In genomic region chr5:124006891-124007491, GRCm38 (mm10) we compare ENCODE assay signal across 10 mouse cellular contexts. TPM values are rescaled to one million over a fixed set of nuclear protein-coding genes. Genes with fewer than 3 reads are reported as not detected.
DNase-seq lines count a peak whose midpoint lies in the region; ATAC-seq and TF ChIP-seq lines count a peak whose summit lies in the region.
"Had no signal": no experiment of that assay in that cellular context is flagged by ENCODE, and none has a peak within 500 bp of the region (broad histone marks: within the 10 kb centered on the region; RNA-seq: fewer than 3 reads in every experiment).

No protein-coding gene starts in this region.

- H3K36me3 ChIP-seq in hindbrain, postnatal 0 days (ENCODE audit: insufficient read depth, low read length) = peaks cover 52% of the 10 kb centered on the region
- peaks cover 69% of the 10 kb centered on the region for H3K36me3 ChIP-seq in hindbrain, embryonic 12.5 days

- H3K4me1 ChIP-seq in hindbrain, postnatal 0 days (ENCODE audit: insufficient read depth, low read length) = peaks cover 21% of the 10 kb centered on the region
- peaks cover 40% of the 10 kb centered on the region for H3K4me1 ChIP-seq in hindbrain, embryonic 12.5 days

- DNase-seq in hindbrain, postnatal 0 days (ENCODE audit: low spot score) = peak; percentile 62
- DNase-seq in Patski (ENCODE audit: low read depth, low spot score) = peak; percentile 100
- peak; percentile 92 for DNase-seq in cerebellum, adult 9-11 months
- peak; percentile 81 for DNase-seq in kidney, postnatal 14 days
- no peak for DNase-seq in right cerebral cortex, postnatal 14 days
- DNase-seq in T-cell, adult 2 months (ENCODE audit: low spot score) = no peak
- DNase-seq in thymus, adult 18-20 months = no peak

- peak overlapping the region; percentile 54; the same call in 1 of the 2 replicates for H3K27ac ChIP-seq in hindbrain, postnatal 0 days
- no peak overlapping the region for H3K27ac ChIP-seq in hindbrain, embryonic 12.5 days
- H3K27ac ChIP-seq: neural tube, embryonic 13.5 days had no signal

- H3K9me3 ChIP-seq in hindbrain, postnatal 0 days (ENCODE audit: low read length) = no peaks in the 10 kb centered on the region
- H3K9me3 ChIP-seq in hindbrain, embryonic 12.5 days (replicated peaks) = no peaks in the 10 kb centered on the region
- H3K9me3 ChIP-seq: neural tube, embryonic 13.5 days had no signal

- POLR2A ChIA-PET in Patski (lab: Charles Lee) = interaction anchor here (0.7 to 1.7 kb wide), 6 partner anchors 11 to 86 kb away, joined by 3 to 5 read pairs (median 3); no protein-coding TSS in a partner anchor

- H3K9ac ChIP-seq in hindbrain, postnatal 0 days (replicated peaks; ENCODE audit: low read length) = no peak overlapping the region
- H3K9ac ChIP-seq in hindbrain, embryonic 12.5 days = no peak overlapping the region
- H3K9ac ChIP-seq: neural tube, embryonic 13.5 days had no signal

- no peak overlapping the region for H3K4me3 ChIP-seq in hindbrain, postnatal 0 days (ENCODE audit: low read length)
- H3K4me3 ChIP-seq in hindbrain, embryonic 12.5 days = no peak overlapping the region
- H3K4me3 ChIP-seq: erythroblast, embryonic 14.5 days; neural tube, embryonic 13.5 days had no signal

- CTCF ChIA-PET in Patski (lab: Charles Lee) = interaction anchor here (1.0 to 4.0 kb wide), 6 partner anchors 8 to 78 kb away, joined by 3 to 20 read pairs (median 6); partner anchors contain the start of gene Vps37b

- peak; percentile 11; the same call in 1 of the 2 replicates for ATAC-seq in hindbrain, postnatal 0 days
- ATAC-seq in hindbrain, embryonic 12.5 days (ENCODE audit: low FRiP score) = no peak
- ATAC-seq in Patski = peak; percentile 91

- TF ChIP-seq CTCF in hindbrain, postnatal 0 days (IDR thresholded peaks at IDR 0.05; ENCODE audit: low read depth) = no peak
- no peak for TF ChIP-seq CTCF in Patski (IDR thresholded peaks at IDR 0.05)

- H3K4me2 ChIP-seq in hindbrain, postnatal 0 days (ENCODE audit: low read depth, low read length) = no peak overlapping the region
- no peak overlapping the region for H3K4me2 ChIP-seq in hindbrain, embryonic 12.5 days (replicated peaks)
- H3K4me2 ChIP-seq: neural tube, embryonic 13.5 days had no signal

- 63% methylated on average over 17 of the region's 17 CpGs for WGBS in hindbrain, postnatal 0 days
- 89% methylated on average over 17 of the region's 17 CpGs for WGBS in hindbrain, embryonic 12.5 days

- H3K27me3 ChIP-seq in hindbrain, postnatal 0 days (ENCODE audit: insufficient read depth, low read length) = no peaks in the 10 kb centered on the region
- no peaks in the 10 kb centered on the region for H3K27me3 ChIP-seq in hindbrain, embryonic 12.5 days
- no peaks in the 10 kb centered on the region for H3K27me3 ChIP-seq in Patski
- H3K27me3 ChIP-seq: neural tube, embryonic 13.5 days had no signal

- in situ Hi-C loops in Patski (cut with MboI; ENCODE audit: low pct_unique_long_range_greater_than_20kb) = no loop called here

RNA-seq across cellular contexts. Expression of gene Vps37b, which starts 25.1 kb away (rescaled TPM):
- total RNA-seq in hindbrain, postnatal 0 days (2014; rRNA removed) = 104 and 110 TPM in 2 replicates
- polyA plus RNA-seq in hindbrain, postnatal 0 days (2015; fragmentation: Nextera tagmentation; extraction: Ambion mirVana) = 94.0 and 95.1 TPM in 2 replicates
- polyA plus RNA-seq in hindbrain, embryonic 12.5 days (2016; fragmentation: Nextera tagmentation; extraction: Ambion mirVana) = 70.8 and 78.6 TPM in 2 replicates
- 25.5 TPM for polyA plus RNA-seq in Patski (2021)

RNA-seq across cellular contexts. Expression of gene Hip1r, which starts 33.6 kb away (rescaled TPM):
- 46.9 and 65.5 TPM in 2 replicates for total RNA-seq in hindbrain, postnatal 0 days (2014; rRNA removed)
- polyA plus RNA-seq in hindbrain, postnatal 0 days (2015; fragmentation: Nextera tagmentation; extraction: Ambion mirVana) = 32.6 and 33.9 TPM in 2 replicates
- 14.4 and 20.4 TPM in 2 replicates for polyA plus RNA-seq in hindbrain, embryonic 12.5 days (2016; fragmentation: Nextera tagmentation; extraction: Ambion mirVana)
- polyA plus RNA-seq in Patski (2021) = 62.0 TPM

Comparison
In these comparisons a context has a peak if more than half of its experiments do, and no peak if none do; other contexts are left out.
1. DNase-seq: peak in hindbrain, postnatal 0 days (single experiment), Patski (single experiment), cerebellum, adult 9-11 months (single experiment) and kidney, postnatal 14 days (single experiment); none in right cerebral cortex, postnatal 14 days (single experiment), T-cell, adult 2 months (single experiment) and thymus, adult 18-20 months (0 of 2).